Comparison of ENCODE assay signal across 9 mouse cellular contexts in genomic region chr5:90900147-90900546, GRCm38 (mm10). TPM values are rescaled to one million over a fixed set of nuclear protein-coding genes. Genes with fewer than 3 reads are reported as not detected.
DNase-seq lines count a peak whose midpoint lies in the region; ATAC-seq and TF ChIP-seq lines count a peak whose summit lies in the region.
"Had no signal": no experiment of that assay in that cellular context is flagged by ENCODE, and none has a peak within 500 bp of the region (broad histone marks: within the 10 kb centered on the region; RNA-seq: fewer than 3 reads in every experiment).

No protein-coding gene starts in this region.

- no peak overlapping the region for H3K4me3 ChIP-seq in kidney, adult 2 months (ENCODE audit: insufficient read depth, low read depth, low read length)
- H3K4me3 ChIP-seq in kidney, embryonic 15.5 days (replicated peaks): no peak overlapping the region
- H3K4me3 ChIP-seq: midbrain, embryonic 12.5 days had no signal

- no peak overlapping the region for H3K4me2 ChIP-seq in kidney, embryonic 15.5 days
- H3K4me2 ChIP-seq: midbrain, embryonic 12.5 days had no signal

- H3K27me3 ChIP-seq in kidney, adult 2 months (replicated peaks; ENCODE audit: control insufficient read depth, insufficient read depth, low read length): no peaks in the 10 kb centered on the region
- H3K27me3 ChIP-seq in kidney, embryonic 15.5 days: peaks cover 18% of the 10 kb centered on the region

- no peaks in the 10 kb centered on the region for H3K9me3 ChIP-seq in kidney, embryonic 15.5 days (replicated peaks)
- H3K9me3 ChIP-seq: midbrain, embryonic 12.5 days had no signal

- no peak overlapping the region for H3K9ac ChIP-seq in kidney, embryonic 15.5 days
- H3K9ac ChIP-seq: midbrain, embryonic 12.5 days had no signal

- H3K27ac ChIP-seq in kidney, adult 2 months (ENCODE audit: insufficient read depth, low read depth, low read length): no peak overlapping the region
- H3K27ac ChIP-seq in kidney, embryonic 15.5 days: no peak overlapping the region
- H3K27ac ChIP-seq: midbrain, embryonic 12.5 days had no signal

- DNase-seq in kidney, adult 2 months: peak; percentile 76
- peak; percentile 62 for DNase-seq in adrenal gland, postnatal 25 days
- DNase-seq in heart, adult 8-10 months (ENCODE audit: low spot score): peak; percentile 64
- DNase-seq in lung, postnatal 4 days: peak; percentile 63 to 80
- no peak for DNase-seq in frontal cortex, postnatal 10 days (ENCODE audit: low spot score in 2 of 2)
- no peak for DNase-seq in spleen, postnatal 36 days (ENCODE audit: low spot score in 2 of 2)

- H3K36me3 ChIP-seq in kidney, adult 2 months (ENCODE audit: control insufficient read depth, insufficient read depth, low read length): no peaks in the 10 kb centered on the region
- H3K36me3 ChIP-seq in kidney, embryonic 15.5 days: no peaks in the 10 kb centered on the region
- H3K36me3 ChIP-seq: midbrain, embryonic 12.5 days had no signal

- no peak for ATAC-seq in kidney, embryonic 15.5 days (replicated peaks; ENCODE audit: low FRiP score)
- ATAC-seq in erythroblast, adult 5-6 weeks (replicated peaks; ENCODE audit: low FRiP score, poor library complexity, severe bottlenecking): no peak

- H3K4me1 ChIP-seq in kidney, adult 2 months (ENCODE audit: control insufficient read depth, insufficient read depth, low read length): no peaks in the 10 kb centered on the region
- H3K4me1 ChIP-seq in kidney, embryonic 15.5 days: peaks cover 10% of the 10 kb centered on the region

- TF ChIP-seq CTCF in kidney, adult 2 months (conservative IDR thresholded peaks at IDR 0.05; ENCODE audit: insufficient read depth, insufficient read length, low read depth, low read length): no peak

- WGBS in kidney, adult 2 months: 43% methylated on average over 7 of the region's 7 CpGs
- 52% methylated on average over 7 of the region's 7 CpGs for WGBS in kidney, embryonic 15.5 days

- TF ChIP-seq POLR2A in kidney, adult 2 months (IDR thresholded peaks at IDR 0.05; ENCODE audit: low read depth, low read length): no peak

RNA-seq across cellular contexts. Expression of gene Cxcl2, which starts 3.5 kb away (rescaled TPM):
- 0.42 and 1.1 TPM in 2 replicates for polyA plus RNA-seq in kidney, adult 2 months (2012; rRNA removed)
- not detected in 2 replicates for polyA plus RNA-seq in kidney, embryonic 15.5 days (2015; fragmentation: Nextera tagmentation; extraction: Ambion mirVana)
- 1.1 TPM in 1 of 2 replicates, not detected in the other for total RNA-seq in adrenal gland, postnatal 25 days (2021)
- total RNA-seq in heart, adult 8-10 months (2022): 1 to 10 TPM in 1 of 4 experiments, not detected in 3; 2.3 TPM
- 1.0 and 4.8 TPM in 2 replicates for total RNA-seq in erythroblast, adult 5-6 weeks (2015; ENCODE audit: low replicate concordance)
- total RNA-seq in erythroblast, adult 5-6 weeks (2017; ENCODE audit: low replicate concordance): 1.9 and 3.5 TPM in 2 replicates
- polyA plus RNA-seq: midbrain, embryonic 12.5 days had no signal

RNA-seq across cellular contexts. Expression of gene Cxcl1, which starts 9.1 kb away (rescaled TPM):
- polyA plus RNA-seq in kidney, adult 2 months (2012; rRNA removed): 0.69 and 1.6 TPM in 2 replicates
- 0.65 and 0.77 TPM in 2 replicates for polyA plus RNA-seq in kidney, embryonic 15.5 days (2015; fragmentation: Nextera tagmentation; extraction: Ambion mirVana)
- total RNA-seq in adrenal gland, postnatal 25 days (2021): 0.73 and 1.00 TPM in 2 replicates
- total RNA-seq in heart, adult 8-10 months (2022): 1 to 10 TPM in 2 of 4 experiments, under 1 TPM in 2; 0.38 to 1.3 (median 0.92) TPM
- total RNA-seq in erythroblast, adult 5-6 weeks (2015; ENCODE audit: low replicate concordance): not detected in 2 replicates
- total RNA-seq in erythroblast, adult 5-6 weeks (2017; ENCODE audit: low replicate concordance): not detected in 2 replicates
- polyA plus RNA-seq: midbrain, embryonic 12.5 days had no signal

RNA-seq across cellular contexts. Expression of gene Mthfd2l, which starts 30.8 kb away (rescaled TPM):
- 23.4 and 45.0 TPM in 2 replicates for polyA plus RNA-seq in kidney, adult 2 months (2012; rRNA removed)
- 47.1 and 61.2 TPM in 2 replicates for polyA plus RNA-seq in kidney, embryonic 15.5 days (2015; fragmentation: Nextera tagmentation; extraction: Ambion mirVana)
- total RNA-seq in adrenal gland, postnatal 25 days (2021): 12.4 and 18.7 TPM in 2 replicates
- 1 to 10 TPM; 6.8 to 8.8 (median 7.9) TPM for total RNA-seq in heart, adult 8-10 months (2022)
- 0.38 and 1.7 TPM in 2 replicates for total RNA-seq in erythroblast, adult 5-6 weeks (2015; ENCODE audit: low replicate concordance)
- 3.0 TPM in 1 of 2 replicates, not detected in the other for total RNA-seq in erythroblast, adult 5-6 weeks (2017; ENCODE audit: low replicate concordance)

Comparison
In these comparisons a context has a peak if more than half of its experiments do, and no peak if none do; other contexts are left out.
1. DNase-seq: peak in kidney, adult 2 months (single experiment), adrenal gland, postnatal 25 days (single experiment), heart, adult 8-10 months (single experiment) and lung, postnatal 4 days (2 of 2); none in frontal cortex, postnatal 10 days (0 of 2) and spleen, postnatal 36 days (0 of 2).